Comparison of ENCODE assay signal across 15 mouse cellular contexts in genomic region chr9:40466782-40467181, GRCm38 (mm10).
DNase-seq lines count a peak whose midpoint lies in the region.
"Had no signal": no experiment of that assay in that cellular context is flagged by ENCODE, and none has a peak within 500 bp of the region (broad histone marks: within the 10 kb centered on the region; RNA-seq: fewer than 3 reads in every experiment).

No protein-coding gene starts in this region.

- intact Hi-C loops in heart, postnatal 14 days (cut with DNase I): no loop called here

- DNase-seq in kidney, adult 11 months: peak; percentile 77
- DNase-seq in kidney, postnatal 4 days: no peak
- peak; percentile 91 for DNase-seq in kidney, adult 9 months
- DNase-seq in kidney, postnatal 36 days: peak; percentile 66 to 86
- peak; percentile 81 for DNase-seq in yolk sac, embryonic 10.5 days (ENCODE audit: low spot score)
- no peak for DNase-seq in left cerebral cortex, adult 11 months (ENCODE audit: low spot score)
- DNase-seq in layer of hippocampus, adult 9-10 months (ENCODE audit: low spot score): no peak
- DNase-seq in heart, postnatal 14 days: no peak
- DNase-seq: adrenal gland, postnatal 10 days; cerebellum, adult 9-11 months; layer of hippocampus, adult 9-11 months; liver, postnatal 0 days; lung, postnatal 4 days; retina, postnatal 1 day; thymus, adult 18-20 months had no signal

Comparison
In these comparisons a context has a peak if more than half of its experiments do, and no peak if none do; other contexts are left out.
1. DNase-seq: peak in kidney, adult 11 months (single experiment), kidney, adult 9 months (single experiment), kidney, postnatal 36 days (2 of 2) and yolk sac, embryonic 10.5 days (single experiment); none in kidney, postnatal 4 days (0 of 2), left cerebral cortex, adult 11 months (single experiment), layer of hippocampus, adult 9-10 months (single experiment) and heart, postnatal 14 days (0 of 2).